Mouse (Mus musculus): ENCODE measurements at regions not wholly inside any gene's neighbourhood (a gene's known extent, or its start where the extent isn't known, plus 50 kb on each side); places are given as distances from the start of the nearest gene placed in this dataset.

DNA sequence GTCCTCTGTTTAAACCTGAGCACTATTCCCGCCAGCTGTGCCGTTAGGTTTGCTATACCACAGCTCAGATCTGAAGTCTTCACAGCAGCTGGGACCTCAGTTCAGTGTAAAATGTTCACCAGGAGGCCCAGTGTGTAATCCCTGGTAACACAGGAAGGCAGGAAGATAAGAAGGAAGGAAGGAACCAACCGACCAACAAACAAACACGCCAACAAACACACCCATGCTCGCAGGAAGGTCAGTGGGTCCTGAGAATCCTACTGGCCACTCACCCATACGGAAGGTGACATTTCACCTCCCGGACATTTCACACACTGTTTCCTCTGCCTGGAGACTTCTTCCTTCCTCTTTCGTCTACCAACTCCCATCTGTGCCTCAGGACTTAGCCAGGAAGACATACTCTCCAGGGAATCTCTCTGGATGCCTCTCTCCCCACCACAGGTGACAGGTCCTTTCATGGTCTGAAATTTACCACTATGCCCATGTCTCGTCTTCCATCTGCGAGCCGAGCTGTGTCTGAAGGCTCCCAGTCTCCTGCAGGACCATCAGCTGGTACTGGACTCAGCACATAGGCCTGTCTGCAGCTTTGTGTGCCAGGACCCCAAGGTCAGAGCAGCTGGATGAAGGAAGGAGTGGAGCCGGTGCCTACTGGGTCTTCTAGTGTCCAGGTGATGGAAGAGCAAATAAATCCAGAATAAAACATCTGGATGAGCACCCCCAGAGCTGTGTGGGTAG, 61.1 kb upstream of the Xpa start:
- DNase-seq, result no peak

DNA sequence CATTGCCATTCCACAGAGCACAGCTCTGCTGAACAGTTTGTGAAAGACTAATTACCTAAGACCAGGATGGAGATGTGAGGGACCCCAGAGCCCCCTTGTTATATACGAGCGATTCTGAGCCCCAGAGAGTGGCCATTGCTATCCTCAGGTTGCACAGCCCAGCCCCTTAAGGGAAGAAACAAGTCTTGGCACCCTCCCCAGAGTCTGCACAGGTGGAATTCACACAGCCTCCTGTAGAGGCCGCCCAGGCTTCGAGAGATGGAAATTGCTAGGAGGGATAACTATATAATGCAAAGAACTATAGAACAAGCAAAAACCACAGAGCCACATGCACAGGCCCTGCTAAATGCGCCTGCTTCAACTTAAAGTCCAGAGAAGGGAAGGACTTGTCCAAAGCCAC, 62.7 kb upstream of the Xpa start:
- peak; percentile 34 to 49 for DNase-seq

DNA sequence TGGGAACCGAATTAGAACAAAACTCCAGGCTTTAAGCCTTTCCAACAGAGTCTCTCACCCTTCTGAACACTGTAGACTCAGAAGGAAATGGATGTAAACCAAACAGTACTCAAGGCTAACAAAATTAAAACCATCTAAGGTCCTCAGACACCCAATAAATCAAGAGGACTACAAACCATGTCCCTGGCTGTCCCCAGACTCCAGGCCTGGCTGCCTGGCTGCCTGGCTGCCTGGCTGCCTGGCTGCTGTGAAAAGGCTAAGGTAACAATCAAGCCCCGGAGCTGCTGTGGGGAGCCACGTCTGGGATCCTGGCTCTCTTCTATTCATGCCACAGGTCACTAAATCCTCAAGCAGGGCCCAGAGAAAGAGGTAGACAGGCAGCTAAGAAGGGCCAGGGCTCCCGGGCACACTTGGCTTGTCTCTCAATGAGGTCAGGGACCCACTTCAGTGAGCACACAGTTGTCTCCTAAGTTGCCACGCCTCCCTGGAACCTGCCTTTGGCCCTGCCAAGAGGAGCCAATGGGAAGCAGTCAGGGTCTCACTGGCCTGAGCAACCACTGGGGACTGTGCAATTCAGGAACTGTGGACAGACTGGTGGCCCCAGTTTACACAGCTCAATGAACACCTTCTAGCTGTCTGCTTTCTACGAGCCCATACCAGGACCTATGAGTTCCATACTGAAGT, 72.6 kb upstream of the Xpa start:
- no peak for DNase-seq

DNA sequence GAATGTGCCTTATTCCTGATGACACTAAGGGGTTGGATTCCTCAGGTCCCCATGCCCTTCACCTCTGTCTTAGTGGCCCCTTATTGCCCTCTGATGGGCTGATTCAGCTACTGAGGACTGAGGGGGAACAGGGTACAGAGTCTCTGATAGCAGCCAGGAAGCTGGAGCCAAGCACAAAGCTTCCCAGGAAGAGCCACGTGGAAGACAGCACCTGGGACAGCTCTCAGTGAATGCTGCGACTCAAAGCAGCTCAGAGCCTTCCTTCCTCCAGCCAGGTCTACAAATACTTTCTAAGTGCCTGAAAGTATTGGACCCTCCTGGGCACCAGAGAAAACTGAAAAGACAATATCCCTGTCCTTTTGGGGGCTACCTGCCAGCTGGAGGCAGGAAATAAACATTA, 72.3 kb upstream of the Foxe1 start:
- DNase-seq, result no peak

DNA sequence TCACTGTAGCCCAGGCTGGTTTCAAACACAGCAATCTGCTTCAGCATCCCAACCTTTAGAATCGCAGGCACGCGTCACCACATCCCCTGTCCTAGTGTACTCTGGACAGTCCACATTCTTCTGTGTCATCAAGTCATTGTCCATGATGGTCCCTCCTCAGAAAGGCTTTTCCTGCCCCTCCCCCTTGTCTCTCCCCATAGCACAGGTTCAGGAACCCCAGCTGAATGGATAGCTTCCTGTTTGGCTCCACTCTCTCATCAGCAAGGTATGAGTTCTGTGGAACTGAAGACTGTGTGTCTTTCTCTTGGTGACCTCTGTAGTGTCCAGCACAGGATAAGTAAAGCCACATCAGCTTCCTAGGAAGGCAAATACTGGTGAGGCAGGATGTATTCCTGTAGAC, 67.6 kb upstream of the Foxe1 start:
- no peak for DNase-seq

DNA sequence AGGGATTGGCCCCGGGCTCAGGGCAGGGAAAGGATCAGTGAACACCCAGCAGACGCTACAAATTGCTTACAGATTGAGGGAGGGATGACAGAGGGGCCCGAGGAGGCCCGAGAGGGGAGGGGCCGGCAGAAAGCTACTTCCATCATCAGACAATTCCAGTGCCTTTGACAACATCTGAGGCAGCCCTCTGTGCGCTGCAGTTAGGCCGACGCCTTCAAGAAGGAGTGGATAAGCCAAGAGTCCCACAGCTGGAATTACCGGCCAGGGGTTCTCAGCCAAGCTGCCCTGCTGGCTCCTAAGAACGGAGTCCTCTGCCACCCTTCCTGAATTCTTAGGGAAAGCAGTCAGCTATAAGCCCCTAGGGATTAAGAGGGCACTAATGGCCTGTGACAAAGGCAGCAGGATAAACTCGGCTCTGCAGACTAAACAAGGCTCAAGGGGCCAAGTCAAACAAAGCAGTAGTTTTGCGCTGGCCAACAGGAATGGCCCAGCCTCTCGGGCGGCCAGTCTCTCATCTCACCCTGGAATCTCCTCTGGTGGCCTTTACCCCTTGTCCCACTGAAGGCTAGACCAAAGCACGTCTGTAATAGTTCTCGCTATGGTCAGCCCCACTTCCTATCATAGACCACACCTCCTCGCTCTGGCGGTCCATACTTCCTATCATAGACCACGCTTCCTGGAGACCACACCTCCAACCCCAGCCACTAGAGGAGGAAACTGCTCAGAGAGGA, 66.4 kb upstream of the Foxe1 start:
- DNase-seq, result no peak

DNA sequence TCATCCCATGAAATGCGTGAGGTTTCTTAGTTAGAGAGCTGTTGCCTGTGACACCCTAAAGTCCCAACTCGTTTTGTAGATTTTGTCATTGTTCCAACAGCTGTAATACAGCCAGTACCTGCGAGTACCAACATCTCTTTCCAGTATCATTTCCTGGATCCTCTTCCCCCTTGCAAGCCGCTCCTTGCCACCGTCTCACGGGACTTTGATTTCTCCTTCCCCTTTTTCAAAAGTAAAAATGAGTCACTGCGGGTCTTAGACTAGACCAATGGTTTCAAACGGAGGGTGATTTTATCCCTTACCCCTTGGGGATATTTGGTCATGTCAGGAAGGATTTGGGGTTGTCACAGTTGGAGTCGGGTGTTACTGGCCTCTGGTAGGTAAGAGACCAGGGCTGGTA, 56.5 kb upstream of the Foxe1 start:
- no peak for DNase-seq

DNA sequence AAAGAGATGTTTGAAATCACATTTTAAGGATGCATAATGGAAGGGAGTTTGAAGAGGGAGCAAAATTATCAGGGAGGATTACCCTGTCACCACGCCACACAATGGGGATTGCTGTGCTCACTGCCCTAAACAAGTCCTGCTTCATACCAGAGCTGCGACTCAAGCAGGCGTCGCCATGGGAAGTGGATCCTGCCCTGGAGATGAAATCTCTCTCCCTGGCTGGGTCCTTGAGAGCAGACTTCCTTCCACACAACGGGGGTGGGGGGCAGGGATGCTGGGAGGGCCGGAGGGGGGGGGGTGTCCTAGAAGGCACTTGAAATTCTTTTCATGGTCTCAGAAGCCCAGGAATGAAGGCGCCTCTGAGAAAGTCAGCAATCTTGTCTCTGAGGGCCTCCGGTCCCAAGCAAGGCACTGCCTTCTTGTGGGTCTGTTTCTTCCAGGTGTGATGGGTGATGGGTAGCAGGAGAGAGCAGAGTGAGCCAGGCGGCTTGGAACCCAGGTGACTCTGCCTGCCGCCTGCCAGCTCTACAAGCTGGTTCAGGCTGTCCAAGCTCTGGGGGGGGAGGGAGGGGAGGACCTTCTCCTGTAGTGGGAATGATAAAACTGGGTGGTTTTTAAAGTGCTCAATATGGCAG, 51.7 kb upstream of the Foxe1 start:
- no peak for DNase-seq
